Mouse (Mus musculus) intestine, embryonic 14.5 days (tissue): Measurements from ENCODE around the gene Gng4. TPM values are rescaled to one million over a fixed set of nuclear protein-coding genes. Genes with fewer than 3 reads are reported as not detected.

Experiments used
- ATAC-seq: fragments of 200-750 bp; cut with Nextera tagmentation; replicated peaks from 2 replicates; pipeline ENCODE4 v1.8.0; 2017; ENCODE audit warnings: low read depth, moderate number of reproducible peaks, moderate TSS enrichment, moderate library complexity; ENCODE audit not compliant: low FRiP score, low TSS enrichment
- DNase-seq: peaks from one replicate; pipeline ENCODE4 v3.0.0-alpha.2; 2018; ENCODE audit warnings: low spot score
- H3K27ac ChIP-seq: fragments of 300-500 bp; sonication (generic); 2 replicates; pipeline ENCODE4 v1.5.1; 2014; ENCODE audit warnings: low read depth, mild to moderate bottlenecking, control low read depth
- H3K27me3 ChIP-seq: fragments of 300-500 bp; sonication (generic); replicated peaks from 2 replicates; pipeline ENCODE4 v1.6.1; 2014; ENCODE audit warnings: low read length, control low read depth; ENCODE audit not compliant: control insufficient read depth, insufficient read depth
- H3K36me3 ChIP-seq: fragments of 300-500 bp; sonication (generic); 2 replicates; pipeline ENCODE4 v1.6.1; 2014; ENCODE audit warnings: low read length, control low read depth; ENCODE audit not compliant: control insufficient read depth, insufficient read depth
- H3K4me1 ChIP-seq: fragments of 300-500 bp; sonication (generic); replicated peaks from 2 replicates; pipeline ENCODE4 v1.6.1; 2014; ENCODE audit warnings: low read length, control low read depth, mixed read lengths; ENCODE audit not compliant: control insufficient read depth, insufficient read depth
- H3K4me2 ChIP-seq: fragments of 300-500 bp; sonication (generic); 2 replicates; pipeline ENCODE4 v1.6.1; 2014; ENCODE audit warnings: low read length
- H3K4me3 ChIP-seq: fragments of 300-500 bp; sonication (generic); 2 replicates; pipeline ENCODE4 v1.5.1; 2014; ENCODE audit warnings: low read depth, low read length, control low read depth, mixed read lengths
- H3K9ac ChIP-seq: fragments of 300-500 bp; sonication (generic); 2 replicates; pipeline ENCODE4 v1.6.1; 2014; ENCODE audit warnings: mild to moderate bottlenecking, low read length
- H3K9me3 ChIP-seq: fragments of 300-500 bp; sonication (generic); 2 replicates; pipeline ENCODE4 v1.6.1; 2016; ENCODE audit warnings: low read length, control low read depth; ENCODE audit not compliant: control insufficient read depth
- WGBS: fragments of 180-500 bp; shearing (Covaris S2); extraction: QIAGEN DNeasy Blood & Tissue Kit; methylation state at CpG from one replicate; pipeline ENCODE4 v1.1.7; 2014; 5-methylcytosine and 5-hydroxymethylcytosine counted together
- polyA plus RNA-seq: library from polyadenylated mRNA; unstranded; fragments of >200 nt; fragmentation: Nextera tagmentation; extraction: Ambion mirVana; gene quantifications from 2 replicates; pipeline ENCODE4 v1.2.1, GENCODE M21; 2014

Gene Gng4
- polyA plus RNA-seq, 1 experiment from 2014 or later, result 2.5 TPM

DNA sequence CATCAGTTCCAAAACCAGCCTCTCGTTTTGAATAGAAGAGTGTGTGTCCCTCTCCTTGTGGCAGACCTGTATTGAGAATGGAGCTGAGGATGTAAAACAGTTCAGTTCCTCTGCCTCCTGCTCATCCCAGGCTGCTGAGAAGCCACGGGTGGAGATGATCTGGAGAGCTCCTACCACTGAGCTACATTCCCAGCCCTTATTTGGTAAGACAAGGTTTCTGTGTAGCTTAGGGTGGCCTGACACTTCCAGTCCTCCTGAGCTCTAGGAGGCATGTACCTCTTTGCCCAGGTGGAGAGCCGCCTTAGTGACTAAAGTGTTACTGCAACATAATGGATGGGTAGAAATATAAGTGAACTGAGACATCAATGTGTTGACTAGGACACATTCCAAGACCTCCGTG is 2.8 kb upstream of the Gng4 start:
- Histone ChIP-seq H3K27me3 (peaks cover 35% of the 10 kb centered on the region), H3K9me3 (no peaks in the 10 kb centered on the region), H3K9ac (no peak overlapping the region), H3K4me3 (no peak overlapping the region), H3K4me1 (peaks cover 13% of the 10 kb centered on the region), H3K4me2 (no peak overlapping the region), H3K27ac (no peak overlapping the region), H3K36me3 (peaks cover 10% of the 10 kb centered on the region; the same call in 1 of the 2 replicates)
- no peak for ATAC-seq
- 62% methylated on average over 4 of the region's 4 CpGs for WGBS
- no peak for DNase-seq

DNA sequence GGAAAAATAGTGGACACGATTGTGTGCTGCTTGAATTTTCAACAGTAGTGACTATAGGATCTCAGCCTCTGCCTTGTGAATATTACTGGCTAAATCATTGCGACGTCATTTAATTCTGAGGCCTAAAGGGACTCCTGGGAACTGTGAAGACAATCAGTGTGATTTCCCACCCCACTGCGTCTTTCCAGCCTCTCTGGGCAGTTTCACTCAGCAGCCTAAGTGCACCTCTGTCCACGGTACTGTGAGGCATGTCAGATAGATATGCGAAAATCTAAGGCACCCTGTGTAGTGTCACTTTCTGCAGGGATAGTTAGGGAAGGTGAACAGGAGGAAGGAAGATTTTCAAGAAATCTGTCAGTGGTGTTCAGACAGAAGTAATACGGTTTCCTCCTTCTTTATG is 563 bp upstream of the Gng4 start:
- Histone ChIP-seq H3K9me3 (no peaks in the 10 kb centered on the region), H3K4me3 (peak overlapping the region; percentile 55; the same call in 1 of the 2 replicates), H3K4me1 (peaks cover 13% of the 10 kb centered on the region), H3K4me2 (peak overlapping the region; percentile 98), H3K27me3 (peaks cover 39% of the 10 kb centered on the region), H3K9ac (no peak overlapping the region), H3K27ac (no peak overlapping the region), H3K36me3 (no peaks in the 10 kb centered on the region)
- WGBS, result 38% methylated on average over 7 of the region's 7 CpGs
- ATAC-seq (no peak), DNase-seq (no peak)

DNA sequence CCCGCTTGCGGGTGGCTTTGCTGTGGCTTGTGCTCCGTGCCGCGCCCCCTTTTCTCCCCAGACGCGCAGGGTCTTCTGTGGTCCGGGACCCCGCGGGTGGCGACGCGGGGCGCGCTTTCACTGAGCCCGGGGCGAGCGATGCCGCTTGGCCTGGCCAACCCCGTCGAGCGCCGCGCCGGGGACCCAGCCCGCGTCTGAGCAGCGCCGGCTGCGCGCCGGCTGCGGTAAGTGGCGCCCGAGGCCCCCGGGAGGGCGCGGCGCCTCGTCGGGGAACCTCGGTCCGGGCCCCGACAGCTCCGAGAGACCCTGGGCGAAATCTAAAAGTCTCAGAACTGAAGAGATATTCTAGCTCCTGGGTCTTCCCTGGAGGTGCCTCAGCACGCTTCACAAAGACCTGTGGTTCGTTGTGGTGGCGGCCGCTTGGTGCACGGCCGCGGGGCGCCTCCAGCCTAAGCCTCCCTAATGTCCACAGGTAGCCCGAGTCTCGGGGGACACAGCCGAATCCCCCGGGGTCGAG is 619 bp downstream of the Gng4 start:
- Histone ChIP-seq H3K4me2 (peak overlapping the region; percentile 98), H3K9ac (peak overlapping the region; percentile 29), H3K27ac (no peak overlapping the region), H3K36me3 (no peaks in the 10 kb centered on the region), H3K4me1 (peaks cover 13% of the 10 kb centered on the region), H3K4me3 (peak overlapping the region; percentile 55), H3K27me3 (peaks cover 39% of the 10 kb centered on the region), H3K9me3 (no peaks in the 10 kb centered on the region)
- ATAC-seq, result peak; percentile 68
- DNase-seq, result peak; percentile 63
- WGBS, result under 1% methylated on average over 43 of the region's 59 CpGs

DNA sequence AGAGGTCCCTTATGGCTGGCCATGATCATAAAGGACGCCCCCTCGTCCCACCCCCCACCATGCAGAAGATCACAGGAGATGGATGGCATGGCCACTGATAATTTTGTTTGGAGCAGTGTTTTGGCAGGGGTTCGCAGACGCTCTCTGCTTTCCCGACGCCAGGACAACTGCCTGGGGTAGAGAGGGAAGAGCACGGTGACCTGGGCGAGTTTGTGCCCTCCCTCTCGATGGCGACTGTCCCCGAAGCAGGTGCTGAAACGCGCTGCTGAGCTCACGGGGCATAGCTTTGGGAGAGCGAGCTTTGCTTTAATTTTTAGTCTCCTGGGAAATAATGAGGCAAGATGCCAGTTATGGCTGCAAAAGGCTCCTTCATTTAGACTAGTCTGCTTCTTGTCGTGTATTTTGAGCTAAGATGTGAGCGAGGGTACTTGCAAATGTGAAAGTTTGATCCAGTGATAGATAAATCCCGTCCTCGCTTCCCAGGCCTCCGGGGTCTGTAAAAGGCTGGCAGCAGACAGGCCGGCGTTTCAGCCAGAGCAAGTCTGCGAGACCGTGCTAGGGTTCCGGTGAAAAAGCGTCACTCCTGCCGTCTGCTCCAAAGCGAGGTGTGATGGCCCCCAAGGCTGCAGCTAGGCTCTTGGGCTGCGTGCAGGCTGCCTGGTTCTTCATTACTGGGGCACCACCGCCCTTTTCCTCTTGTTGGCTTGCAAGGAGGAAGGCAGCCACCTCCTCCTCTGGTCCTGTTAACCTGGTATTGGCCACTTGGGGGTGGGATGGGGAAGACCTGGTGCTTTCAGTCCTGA is 1.3 kb downstream of the Gng4 start:
- H3K9me3 ChIP-seq, result no peaks in the 10 kb centered on the region
- DNase-seq (peak; percentile 74), ATAC-seq (peak; percentile 34; the same call in 1 of the 2 replicates)
- peak overlapping the region; percentile 98 for H3K4me2 ChIP-seq
- WGBS, result under 1% methylated on average over 30 of the region's 30 CpGs
- H3K36me3 ChIP-seq, result no peaks in the 10 kb centered on the region
- H3K27ac ChIP-seq, result no peak overlapping the region
- peaks cover 39% of the 10 kb centered on the region for H3K27me3 ChIP-seq
- H3K4me1 ChIP-seq, result peaks cover 13% of the 10 kb centered on the region
- no peak overlapping the region; the same call in 1 of the 2 replicates for H3K9ac ChIP-seq
- H3K4me3 ChIP-seq, result peak overlapping the region; percentile 55

DNA sequence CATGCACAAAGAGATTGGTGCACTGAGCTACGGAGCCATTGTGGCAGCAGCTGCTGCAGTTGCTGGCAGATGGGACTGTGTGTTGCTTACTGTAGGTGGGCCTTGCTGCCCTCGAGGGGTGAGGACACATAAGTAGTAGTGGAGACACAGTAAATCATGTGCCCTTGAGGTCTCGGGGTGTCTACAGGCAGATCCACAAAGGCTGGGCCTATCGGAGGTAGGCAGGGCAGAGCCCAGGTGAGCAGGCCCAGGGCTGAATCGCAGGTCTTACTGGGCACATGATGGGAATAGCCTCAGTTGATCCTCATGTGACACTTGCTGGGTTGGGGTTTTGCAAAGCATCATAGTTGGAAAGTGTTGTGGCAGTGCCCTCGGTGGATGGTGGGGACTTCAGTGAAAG is 3.1 kb downstream of the Gng4 start:
- peaks cover 13% of the 10 kb centered on the region for H3K4me1 ChIP-seq
- no peak for DNase-seq
- no peak for ATAC-seq
- 85% methylated on average over 6 of the region's 6 CpGs for WGBS
- no peak overlapping the region for H3K9ac ChIP-seq
- no peaks in the 10 kb centered on the region for H3K36me3 ChIP-seq
- no peak overlapping the region for H3K4me3 ChIP-seq
- H3K27me3 ChIP-seq, result peaks cover 39% of the 10 kb centered on the region
- H3K9me3 ChIP-seq, result no peaks in the 10 kb centered on the region
- no peak overlapping the region for H3K27ac ChIP-seq
- no peak overlapping the region for H3K4me2 ChIP-seq

DNA sequence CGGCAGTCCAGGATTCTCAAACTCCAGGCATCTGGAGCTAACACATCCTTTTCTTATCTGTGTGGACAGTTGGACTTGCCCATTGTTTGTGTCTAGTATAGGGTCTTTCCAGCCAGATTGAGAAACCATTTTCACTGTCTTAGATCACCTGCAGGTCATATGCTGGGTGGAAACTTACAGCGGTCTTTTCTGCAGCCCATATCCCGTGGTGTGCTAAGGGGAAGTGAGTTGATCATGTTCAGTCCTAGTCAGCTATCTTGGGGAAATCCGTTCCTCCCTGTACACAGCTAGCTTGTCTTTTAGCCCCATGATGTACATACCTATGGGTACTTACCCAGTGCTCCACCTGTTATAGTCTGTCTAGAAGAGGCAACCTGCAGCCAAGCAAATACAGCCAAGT is 4.2 kb downstream of the Gng4 start:
- 83% methylated on average over 4 of the region's 4 CpGs for WGBS
- Histone ChIP-seq H3K9ac (no peak overlapping the region), H3K9me3 (no peaks in the 10 kb centered on the region), H3K27ac (no peak overlapping the region), H3K4me1 (peaks cover 13% of the 10 kb centered on the region), H3K4me3 (no peak overlapping the region), H3K27me3 (peaks cover 33% of the 10 kb centered on the region), H3K36me3 (no peaks in the 10 kb centered on the region), H3K4me2 (no peak overlapping the region)
- ATAC-seq (no peak), DNase-seq (no peak)

DNA sequence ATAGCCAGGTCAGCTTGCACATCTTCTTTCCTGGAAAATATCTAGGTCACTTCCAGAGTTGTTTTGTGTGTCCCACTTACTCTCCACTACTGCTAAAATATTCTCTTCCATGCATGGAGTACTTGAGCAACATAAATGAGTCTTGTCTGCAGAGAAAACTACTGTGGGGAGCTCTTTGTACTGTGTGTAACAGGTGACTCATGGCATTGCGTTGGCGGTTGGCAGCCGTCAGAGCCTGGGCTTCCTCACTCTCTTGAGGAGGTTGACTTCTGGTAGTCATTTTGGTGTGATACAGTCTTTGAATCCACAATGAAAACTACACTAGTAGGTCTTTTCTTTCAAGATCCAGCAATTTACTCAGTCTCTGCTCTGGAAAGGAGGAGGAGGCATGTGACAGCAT is 8.1 kb downstream of the Gng4 start:
- Histone ChIP-seq H3K36me3 (no peaks in the 10 kb centered on the region), H3K4me3 (no peak overlapping the region), H3K9ac (no peak overlapping the region), H3K27ac (no peak overlapping the region), H3K9me3 (no peaks in the 10 kb centered on the region), H3K4me2 (no peak overlapping the region), H3K4me1 (no peaks in the 10 kb centered on the region), H3K27me3 (no peaks in the 10 kb centered on the region)
- WGBS, result 79% methylated on average over 3 of the region's 3 CpGs
- DNase-seq (no peak), ATAC-seq (no peak)

DNA sequence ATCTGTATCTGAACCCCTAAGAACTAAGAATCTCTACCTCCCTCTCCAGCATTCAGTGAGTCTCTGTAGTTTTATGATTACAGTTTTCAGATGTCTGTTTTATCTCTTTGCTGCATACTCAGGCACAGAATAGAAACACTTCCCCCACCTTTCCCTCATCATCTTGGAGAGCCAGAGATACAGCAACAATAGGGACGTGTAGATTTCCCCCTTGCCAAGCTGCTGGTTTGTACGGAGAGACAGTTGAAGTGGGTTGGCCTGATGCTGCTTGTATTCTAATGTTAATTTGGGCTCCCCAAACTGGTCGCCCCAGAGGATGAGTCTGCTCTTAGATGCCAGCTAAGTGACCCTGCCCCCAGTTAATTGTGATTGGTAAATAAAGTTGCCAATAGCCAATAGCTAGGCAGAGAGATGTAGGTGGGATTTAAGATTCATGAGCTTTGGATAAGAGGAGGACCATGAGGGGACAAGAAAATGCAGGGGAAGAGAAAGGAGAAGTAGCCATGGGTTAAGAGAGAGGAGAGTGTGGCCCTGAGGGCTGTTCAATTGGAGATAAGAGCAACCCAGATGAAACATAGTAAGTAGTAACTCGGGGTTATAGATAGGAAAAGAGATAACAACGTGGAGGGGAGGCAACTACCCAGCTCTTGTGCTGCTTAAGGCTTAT is 11.4 kb downstream of the Gng4 start:
- 36% methylated on average over 5 of the region's 5 CpGs for WGBS
- H3K9me3 ChIP-seq, result no peaks in the 10 kb centered on the region
- H3K36me3 ChIP-seq, result no peaks in the 10 kb centered on the region
- no peak overlapping the region for H3K4me2 ChIP-seq
- no peaks in the 10 kb centered on the region for H3K27me3 ChIP-seq
- H3K4me1 ChIP-seq, result no peaks in the 10 kb centered on the region
- H3K27ac ChIP-seq, result no peak overlapping the region
- no peak overlapping the region for H3K9ac ChIP-seq
- no peak overlapping the region for H3K4me3 ChIP-seq
- no peak for DNase-seq
- no peak for ATAC-seq
